Mouse (Mus musculus) neural tube, embryonic 14.5 days (tissue): ENCODE measurements around the gene Arhgap18. TPM values are rescaled to one million over a fixed set of nuclear protein-coding genes. Genes with fewer than 3 reads are reported as not detected.

Experiments used
- ATAC-seq: fragments of 200-750 bp; cut with Nextera tagmentation; 2 replicates; pipeline ENCODE4 v1.8.0; 2017; ENCODE audit warnings: low read depth, mild to moderate bottlenecking, moderate TSS enrichment, moderate library complexity
- H3K27ac ChIP-seq: fragments of 300-500 bp; sonication (generic); 2 replicates; pipeline ENCODE4 v1.5.1; 2014; ENCODE audit warnings: low read depth, mild to moderate bottlenecking, control low read depth, low read length, moderate library complexity, mixed read lengths
- H3K27me3 ChIP-seq: fragments of 300-500 bp; sonication (generic); 2 replicates; pipeline ENCODE4 v1.6.1; 2014; ENCODE audit warnings: low read length; ENCODE audit not compliant: control insufficient read depth, insufficient read depth
- H3K36me3 ChIP-seq: fragments of 300-500 bp; sonication (generic); 2 replicates; pipeline ENCODE4 v1.6.1; 2014; ENCODE audit warnings: low read length, mixed read lengths; ENCODE audit not compliant: control insufficient read depth, insufficient read depth
- H3K4me1 ChIP-seq: fragments of 300-500 bp; sonication (generic); 2 replicates; pipeline ENCODE4 v1.6.1; 2014; ENCODE audit warnings: low read length; ENCODE audit not compliant: control insufficient read depth, insufficient read depth
- H3K4me2 ChIP-seq: fragments of 300-500 bp; sonication (generic); 2 replicates; pipeline ENCODE4 v1.6.1; 2014; ENCODE audit warnings: mild to moderate bottlenecking, low read depth, low read length, control low read depth
- H3K4me3 ChIP-seq: fragments of 300-500 bp; sonication (generic); 2 replicates; pipeline ENCODE4 v1.5.1; 2014; ENCODE audit warnings: low read depth, low read length, control low read depth, mixed read lengths
- H3K9ac ChIP-seq: fragments of 300-500 bp; sonication (generic); replicated peaks from 2 replicates; pipeline ENCODE4 v1.6.1; 2014; ENCODE audit warnings: low read depth, mild to moderate bottlenecking, control low read depth, low read length, mixed read lengths
- H3K9me3 ChIP-seq: fragments of 300-500 bp; sonication (generic); 2 replicates; pipeline ENCODE4 v1.6.1; 2016; ENCODE audit warnings: low read length; ENCODE audit not compliant: control insufficient read depth
- WGBS: fragments of 180-500 bp; shearing (Covaris S2); extraction: QIAGEN DNeasy Blood & Tissue Kit; methylation state at CpG from one replicate; pipeline ENCODE4 v1.1.7; 2014; 5-methylcytosine and 5-hydroxymethylcytosine counted together
- polyA plus RNA-seq: library from polyadenylated mRNA; unstranded; fragments of >200 nt; fragmentation: Nextera tagmentation; extraction: Ambion mirVana; gene quantifications from 2 replicates; pipeline ENCODE4 v1.2.1, GENCODE M21; 2014

The Arhgap18 gene
- polyA plus RNA-seq, 1 experiment from 2014 or later, result 10.0 TPM

GRCm38 (mm10) chr10:26757231-26757630 lies 4.0 kb downstream of the Arhgap18 start:
- H3K27me3 ChIP-seq, result no peaks in the 10 kb centered on the region
- no peaks in the 10 kb centered on the region for H3K36me3 ChIP-seq
- no peak overlapping the region for H3K4me2 ChIP-seq
- WGBS, result 82% methylated on average over 2 of the region's 2 CpGs
- H3K4me3 ChIP-seq, result no peak overlapping the region
- no peak for ATAC-seq
- no peaks in the 10 kb centered on the region for H3K4me1 ChIP-seq
- no peaks in the 10 kb centered on the region for H3K9me3 ChIP-seq
- no peak overlapping the region for H3K9ac ChIP-seq
- H3K27ac ChIP-seq, result no peak overlapping the region

- 48% methylated on average over 6 of the region's 6 CpGs for WGBS
- H3K36me3 ChIP-seq, result no peaks in the 10 kb centered on the region
- no peaks in the 10 kb centered on the region for H3K27me3 ChIP-seq
- no peak overlapping the region for H3K4me3 ChIP-seq
- ATAC-seq, result peak; percentile 17; the same call in 1 of the 2 replicates
- no peak overlapping the region for H3K4me2 ChIP-seq
- no peaks in the 10 kb centered on the region for H3K4me1 ChIP-seq
- H3K9me3 ChIP-seq, result no peaks in the 10 kb centered on the region
- no peak overlapping the region for H3K9ac ChIP-seq
- H3K27ac ChIP-seq, result no peak overlapping the region
Observed at GRCm38 (mm10) chr10:26759469-26759868, 6.2 kb downstream of the Arhgap18 start.

- no peak overlapping the region for H3K27ac ChIP-seq
- ATAC-seq, result no peak
- no peaks in the 10 kb centered on the region for H3K4me1 ChIP-seq
- no peak overlapping the region for H3K4me2 ChIP-seq
- 89% methylated on average over 4 of the region's 4 CpGs for WGBS
- no peaks in the 10 kb centered on the region for H3K9me3 ChIP-seq
- no peaks in the 10 kb centered on the region for H3K27me3 ChIP-seq
- H3K9ac ChIP-seq, result no peak overlapping the region
- no peaks in the 10 kb centered on the region for H3K36me3 ChIP-seq
- H3K4me3 ChIP-seq, result no peak overlapping the region
Observed at GRCm38 (mm10) chr10:26761103-26761502, 7.9 kb downstream of the Arhgap18 start.

- WGBS, result 76% methylated on average over 9 of the region's 9 CpGs
- Histone ChIP-seq H3K9me3 (no peaks in the 10 kb centered on the region), H3K4me3 (no peak overlapping the region), H3K4me1 (no peaks in the 10 kb centered on the region), H3K9ac (no peak overlapping the region), H3K27me3 (no peaks in the 10 kb centered on the region), H3K4me2 (no peak overlapping the region), H3K36me3 (no peaks in the 10 kb centered on the region), H3K27ac (no peak overlapping the region)
- ATAC-seq, result no peak
Observed at GRCm38 (mm10) chr10:26761991-26762903, 9.0 kb downstream of the Arhgap18 start.

GRCm38 (mm10) chr10:26767196-26767595 lies 14.0 kb downstream of the Arhgap18 start:
- H3K4me1 ChIP-seq, result 0 out of 2 replicates have a peak, but pooled peaks cover 2% of the 10 kb centered on the region
- H3K9ac ChIP-seq, result no peak overlapping the region
- no peak for ATAC-seq
- no peaks in the 10 kb centered on the region for H3K36me3 ChIP-seq
- no peaks in the 10 kb centered on the region for H3K27me3 ChIP-seq
- no peaks in the 10 kb centered on the region for H3K9me3 ChIP-seq
- H3K4me2 ChIP-seq, result no peak overlapping the region
- H3K27ac ChIP-seq, result no peak overlapping the region
- WGBS, result 84% methylated on average over 3 of the region's 3 CpGs
- no peak overlapping the region for H3K4me3 ChIP-seq

GRCm38 (mm10) chr10:26768943-26769342 lies 15.7 kb downstream of the Arhgap18 start:
- 98% methylated on average over 2 of the region's 2 CpGs for WGBS
- no peaks in the 10 kb centered on the region for H3K27me3 ChIP-seq
- H3K4me2 ChIP-seq, result no peak overlapping the region
- no peak for ATAC-seq
- no peak overlapping the region for H3K4me3 ChIP-seq
- H3K27ac ChIP-seq, result no peak overlapping the region
- no peaks in the 10 kb centered on the region for H3K9me3 ChIP-seq
- 0 out of 2 replicates have a peak, but pooled peaks cover 2% of the 10 kb centered on the region for H3K4me1 ChIP-seq
- H3K9ac ChIP-seq, result no peak overlapping the region
- H3K36me3 ChIP-seq, result no peaks in the 10 kb centered on the region

- no peak for ATAC-seq
- 76% methylated on average over 8 of the region's 8 CpGs for WGBS
Observed at GRCm38 (mm10) chr10:26770035-26770434, 16.8 kb downstream of the Arhgap18 start.

GRCm38 (mm10) chr10:26771938-26772623 lies 18.9 kb downstream of the Arhgap18 start:
- Histone ChIP-seq H3K4me3 (peak overlapping the region; percentile 52), H3K4me2 (peak overlapping the region; percentile 95), H3K36me3 (no peaks in the 10 kb centered on the region), H3K27ac (peak overlapping the region; percentile 83), H3K4me1 (0 out of 2 replicates have a peak, but pooled peaks cover 2% of the 10 kb centered on the region), H3K9me3 (no peaks in the 10 kb centered on the region), H3K9ac (peak overlapping the region; percentile 50), H3K27me3 (no peaks in the 10 kb centered on the region)
- WGBS, result 7% methylated on average over 15 of the region's 15 CpGs
- peak; percentile 96 for ATAC-seq

More at GRCm38 (mm10) chr10:26770035-26770434, 16.8 kb downstream of the Arhgap18 start:
- Histone ChIP-seq H3K4me3 (no peak overlapping the region), H3K9ac (no peak overlapping the region), H3K36me3 (no peaks in the 10 kb centered on the region), H3K4me2 (no peak overlapping the region), H3K9me3 (no peaks in the 10 kb centered on the region), H3K27ac (no peak overlapping the region), H3K4me1 (0 out of 2 replicates have a peak, but pooled peaks cover 2% of the 10 kb centered on the region), H3K27me3 (no peaks in the 10 kb centered on the region)
